Mouse (Mus musculus) adrenal gland, postnatal 10 days (tissue): ENCODE results near the gene Itpr1. TPM values are rescaled to one million over a fixed set of nuclear protein-coding genes. Genes with fewer than 3 reads are reported as not detected.
A peak's percentile ranks its signal among the peaks of the same experiment; 100 is the strongest.

Source experiments
- DNase-seq: peaks from one replicate; pipeline ENCODE4 v3.0.0; 2021; ENCODE audit warnings: mixed read lengths
- total RNA-seq, 2 experiments: library from RNA; stranded (reverse); gene quantifications; 2 replicates each; pipeline ENCODE4 v1.2.3; 2021

Itpr1 gene
- total RNA-seq, 2 experiments from 2014 or later, result 100 to 111 TPM

GRCm38 (mm10) chr6:108517241-108517981, 304.5 kb downstream of the Itpr1 start:
- DNase-seq, result no peak

GRCm38 (mm10) chr6:108517986-108518385, 305.1 kb downstream of the Itpr1 start:
- DNase-seq, result no peak

- DNase-seq, result no peak
Observed at GRCm38 (mm10) chr6:108518552-108518951, 305.7 kb downstream of the Itpr1 start.

GRCm38 (mm10) chr6:108519327-108519726, 306.4 kb downstream of the Itpr1 start:
- no peak for DNase-seq

- DNase-seq, result no peak
Observed at GRCm38 (mm10) chr6:108523956-108524616, 311.2 kb downstream of the Itpr1 start.

GRCm38 (mm10) chr6:108524617-108525010, 311.7 kb downstream of the Itpr1 start:
- no peak for DNase-seq

- DNase-seq, result no peak
Observed at GRCm38 (mm10) chr6:108527560-108527959, 314.7 kb downstream of the Itpr1 start.

GRCm38 (mm10) chr6:108527993-108528392, 315.1 kb downstream of the Itpr1 start:
- peak; percentile 22 for DNase-seq

- no peak for DNase-seq
Observed at GRCm38 (mm10) chr6:108529150-108529549, 316.3 kb downstream of the Itpr1 start.

- DNase-seq, result no peak
Observed at GRCm38 (mm10) chr6:108530781-108531323, 318.0 kb downstream of the Itpr1 start.

- peak; percentile 40 for DNase-seq
Observed at GRCm38 (mm10) chr6:108531324-108532311, 318.7 kb downstream of the Itpr1 start.

GRCm38 (mm10) chr6:108532486-108533179, 319.7 kb downstream of the Itpr1 start:
- DNase-seq, result peak; percentile 32

GRCm38 (mm10) chr6:108534139-108534538, 321.2 kb downstream of the Itpr1 start:
- no peak for DNase-seq

- peak; percentile 57 for DNase-seq
Observed at GRCm38 (mm10) chr6:108534596-108534995, 321.7 kb downstream of the Itpr1 start.

- no peak for DNase-seq
Observed at GRCm38 (mm10) chr6:108535309-108535708, 322.4 kb downstream of the Itpr1 start.

GRCm38 (mm10) chr6:108536546-108537317, 323.8 kb downstream of the Itpr1 start:
- DNase-seq, result no peak

- DNase-seq, result no peak
Observed at GRCm38 (mm10) chr6:108538406-108538805, 325.5 kb downstream of the Itpr1 start.

GRCm38 (mm10) chr6:108540441-108540840, 327.5 kb downstream of the Itpr1 start:
- DNase-seq, result no peak

- no peak for DNase-seq
Observed at GRCm38 (mm10) chr6:108544917-108545316, 332.0 kb downstream of the Itpr1 start.

- no peak for DNase-seq
Observed at GRCm38 (mm10) chr6:108545464-108545863, 332.6 kb downstream of the Itpr1 start.

- no peak for DNase-seq
Observed at GRCm38 (mm10) chr6:108548413-108548812, 335.5 kb downstream of the Itpr1 start.
